Mouse (Mus musculus) lung, embryonic 15.5 days (tissue): ENCODE data around the gene Cacna1c. TPM values are rescaled to one million over a fixed set of nuclear protein-coding genes. Genes with fewer than 3 reads are reported as not detected.
"Not testable (repeated sequence)": the region's sequence is repeated elsewhere in the genome, so short reads cannot be mapped to it uniquely, and the experiment has no call there.

ENCODE experiments used
- ATAC-seq: fragments of 200-750 bp; cut with Nextera tagmentation; 2 replicates; pipeline ENCODE4 v1.8.0; 2017; ENCODE audit warnings: moderate number of reproducible peaks, borderline replicate concordance; ENCODE audit not compliant: low FRiP score, low TSS enrichment; ENCODE audit errors: extremely low read depth
- H3K27ac ChIP-seq: fragments of 300-500 bp; sonication (generic); 2 replicates; pipeline ENCODE4 v1.5.1; 2015; ENCODE audit warnings: moderate library complexity, mild to moderate bottlenecking, inconsistent platforms
- H3K27me3 ChIP-seq: fragments of 300-500 bp; sonication (generic); 2 replicates; pipeline ENCODE4 v1.6.1; 2015; ENCODE audit warnings: inconsistent platforms
- H3K36me3 ChIP-seq: fragments of 300-500 bp; sonication (generic); 2 replicates; pipeline ENCODE4 v1.6.1; 2015; ENCODE audit warnings: inconsistent platforms
- H3K4me1 ChIP-seq: fragments of 300-500 bp; sonication (generic); 2 replicates; pipeline ENCODE4 v1.6.1; 2015; ENCODE audit warnings: inconsistent platforms
- H3K4me2 ChIP-seq: fragments of 300-500 bp; sonication (generic); 2 replicates; pipeline ENCODE4 v1.6.1; 2015; ENCODE audit warnings: inconsistent platforms, mild to moderate bottlenecking, moderate library complexity
- H3K4me3 ChIP-seq: fragments of 300-500 bp; sonication (generic); 2 replicates; pipeline ENCODE4 v1.5.1; 2015; ENCODE audit warnings: mild to moderate bottlenecking, inconsistent platforms
- H3K9ac ChIP-seq: fragments of 300-500 bp; sonication (generic); 2 replicates; pipeline ENCODE4 v1.6.1; 2015; ENCODE audit warnings: inconsistent platforms
- H3K9me3 ChIP-seq: fragments of 300-500 bp; sonication (generic); 2 replicates; pipeline ENCODE4 v1.6.1; 2016; ENCODE audit warnings: inconsistent platforms
- WGBS: fragments of 180-500 bp; shearing (Covaris S2); methylation state at CpG from one replicate; pipeline ENCODE4 v1.1.7; 2015; 5-methylcytosine and 5-hydroxymethylcytosine counted together
- polyA plus RNA-seq: library from polyadenylated mRNA; unstranded; fragments of >200 nt; fragmentation: Nextera tagmentation; extraction: Ambion mirVana; gene quantifications from 2 replicates; pipeline ENCODE4 v1.2.1, GENCODE M21; 2015

The Cacna1c gene
- polyA plus RNA-seq, 1 experiment from 2014 or later = 8.4 TPM

GRCm38 (mm10) chr6:119225731-119226130 is 29.5 kb upstream of the Cacna1c start:
- 83% methylated on average over 6 of the region's 6 CpGs for WGBS
- H3K4me3 ChIP-seq = no peak overlapping the region
- H3K36me3 ChIP-seq = no peaks in the 10 kb centered on the region
- no peak overlapping the region for H3K9ac ChIP-seq
- H3K4me2 ChIP-seq = no peak overlapping the region
- no peaks in the 10 kb centered on the region for H3K9me3 ChIP-seq
- no peaks in the 10 kb centered on the region for H3K4me1 ChIP-seq
- no peak for ATAC-seq
- H3K27me3 ChIP-seq = no peaks in the 10 kb centered on the region
- H3K27ac ChIP-seq = no peak overlapping the region

- WGBS = 76% methylated on average over 12 of the region's 12 CpGs
- H3K9ac ChIP-seq = no peak overlapping the region
- H3K27ac ChIP-seq = no peak overlapping the region
- H3K27me3 ChIP-seq = no peaks in the 10 kb centered on the region
- no peaks in the 10 kb centered on the region for H3K36me3 ChIP-seq
- H3K4me2 ChIP-seq = no peak overlapping the region
- no peak overlapping the region for H3K4me3 ChIP-seq
- H3K4me1 ChIP-seq = 0 out of 2 replicates have a peak, but pooled peaks cover 3% of the 10 kb centered on the region
- H3K9me3 ChIP-seq = no peaks in the 10 kb centered on the region
- no peak for ATAC-seq
Measured at GRCm38 (mm10) chr6:119225226-119225625, 29.0 kb upstream of the Cacna1c start.

GRCm38 (mm10) chr6:119224451-119225195 is 28.4 kb upstream of the Cacna1c start:
- ATAC-seq = no peak
- Histone ChIP-seq H3K27ac (no peak overlapping the region), H3K4me3 (no peak overlapping the region), H3K4me2 (no peak overlapping the region), H3K27me3 (no peaks in the 10 kb centered on the region), H3K9me3 (no peaks in the 10 kb centered on the region), H3K36me3 (no peaks in the 10 kb centered on the region), H3K4me1 (0 out of 2 replicates have a peak, but pooled peaks cover 3% of the 10 kb centered on the region), H3K9ac (no peak overlapping the region)
- 69% methylated on average over 13 of the region's 13 CpGs for WGBS

- Histone ChIP-seq H3K4me3 (no peak overlapping the region), H3K36me3 (peaks cover 7% of the 10 kb centered on the region; the same call in 1 of the 2 replicates), H3K9ac (no peak overlapping the region), H3K4me1 (0 out of 2 replicates have a peak, but pooled peaks cover 3% of the 10 kb centered on the region), H3K9me3 (no peaks in the 10 kb centered on the region), H3K27me3 (no peaks in the 10 kb centered on the region), H3K4me2 (no peak overlapping the region), H3K27ac (no peak overlapping the region)
- 39% methylated on average over 10 of the region's 10 CpGs for WGBS
- ATAC-seq = no peak
Measured at GRCm38 (mm10) chr6:119220297-119220696, 24.1 kb upstream of the Cacna1c start.

- 79% methylated on average over 15 of the region's 15 CpGs for WGBS
- 0 out of 2 replicates have a peak, but pooled peaks cover 3% of the 10 kb centered on the region for H3K4me1 ChIP-seq
- H3K4me2 ChIP-seq = no peak overlapping the region
- H3K36me3 ChIP-seq = peaks cover 13% of the 10 kb centered on the region
- ATAC-seq = no peak
- no peaks in the 10 kb centered on the region for H3K27me3 ChIP-seq
- H3K4me3 ChIP-seq = no peak overlapping the region
- no peak overlapping the region for H3K9ac ChIP-seq
- H3K27ac ChIP-seq = no peak overlapping the region
- no peaks in the 10 kb centered on the region for H3K9me3 ChIP-seq
Measured at GRCm38 (mm10) chr6:119219237-119219870, 23.1 kb upstream of the Cacna1c start.

GRCm38 (mm10) chr6:119218591-119218990 is 22.4 kb upstream of the Cacna1c start:
- no peaks in the 10 kb centered on the region for H3K9me3 ChIP-seq
- H3K4me3 ChIP-seq = no peak overlapping the region
- H3K4me2 ChIP-seq = no peak overlapping the region
- no peak overlapping the region for H3K9ac ChIP-seq
- 83% methylated on average over 5 of the region's 5 CpGs for WGBS
- H3K27me3 ChIP-seq = no peaks in the 10 kb centered on the region
- H3K4me1 ChIP-seq = 0 out of 2 replicates have a peak, but pooled peaks cover 3% of the 10 kb centered on the region
- peaks cover 13% of the 10 kb centered on the region for H3K36me3 ChIP-seq
- no peak for ATAC-seq
- H3K27ac ChIP-seq = no peak overlapping the region

GRCm38 (mm10) chr6:119217661-119218060 is 21.4 kb upstream of the Cacna1c start:
- WGBS = 58% methylated on average over 4 of the region's 4 CpGs
- no peaks in the 10 kb centered on the region for H3K9me3 ChIP-seq
- H3K9ac ChIP-seq = no peak overlapping the region
- H3K27me3 ChIP-seq = no peaks in the 10 kb centered on the region
- H3K4me3 ChIP-seq = no peak overlapping the region
- no peak for ATAC-seq
- H3K27ac ChIP-seq = no peak overlapping the region
- 0 out of 2 replicates have a peak, but pooled peaks cover 3% of the 10 kb centered on the region for H3K4me1 ChIP-seq
- H3K36me3 ChIP-seq = peaks cover 19% of the 10 kb centered on the region
- no peak overlapping the region for H3K4me2 ChIP-seq

GRCm38 (mm10) chr6:119215040-119215613 is 18.9 kb upstream of the Cacna1c start:
- Histone ChIP-seq H3K4me3 (no peak overlapping the region), H3K9me3 (no peaks in the 10 kb centered on the region), H3K4me2 (no peak overlapping the region), H3K9ac (no peak overlapping the region), H3K27me3 (no peaks in the 10 kb centered on the region), H3K36me3 (peaks cover 21% of the 10 kb centered on the region), H3K4me1 (no peaks in the 10 kb centered on the region), H3K27ac (no peak overlapping the region)
- no peak; the same call in 1 of the 2 replicates for ATAC-seq
- WGBS = 77% methylated on average over 10 of the region's 10 CpGs

- Histone ChIP-seq H3K4me1 (no peaks in the 10 kb centered on the region), H3K36me3 (peaks cover 21% of the 10 kb centered on the region), H3K9ac (no peak overlapping the region), H3K4me2 (no peak overlapping the region), H3K27me3 (no peaks in the 10 kb centered on the region), H3K9me3 (no peaks in the 10 kb centered on the region), H3K27ac (no peak overlapping the region), H3K4me3 (no peak overlapping the region)
- ATAC-seq = no peak
- WGBS = 67% methylated on average over 6 of the region's 6 CpGs
Measured at GRCm38 (mm10) chr6:119214190-119214589, 18.0 kb upstream of the Cacna1c start.

GRCm38 (mm10) chr6:119213375-119213774 is 17.2 kb upstream of the Cacna1c start:
- ATAC-seq = no peak
- Histone ChIP-seq H3K4me3 (no peak overlapping the region), H3K27me3 (no peaks in the 10 kb centered on the region), H3K27ac (no peak overlapping the region), H3K4me1 (no peaks in the 10 kb centered on the region), H3K9me3 (no peaks in the 10 kb centered on the region), H3K4me2 (no peak overlapping the region), H3K9ac (no peak overlapping the region), H3K36me3 (peaks cover 21% of the 10 kb centered on the region)
- 79% methylated on average over 5 of the region's 5 CpGs for WGBS

GRCm38 (mm10) chr6:119206006-119206405 is 9.8 kb upstream of the Cacna1c start:
- not testable (repeated sequence) for H3K4me1 ChIP-seq, H3K9ac ChIP-seq, H3K27ac ChIP-seq, H3K4me3 ChIP-seq, H3K9me3 ChIP-seq, H3K4me2 ChIP-seq, H3K36me3 ChIP-seq, H3K27me3 ChIP-seq, ATAC-seq
- WGBS = 77% methylated on average over 7 of the region's 7 CpGs

GRCm38 (mm10) chr6:119204915-119205314 is 8.7 kb upstream of the Cacna1c start:
- Histone ChIP-seq H3K4me1 (peaks cover 9% of the 10 kb centered on the region), H3K4me2 (no peak overlapping the region), H3K9ac (no peak overlapping the region), H3K9me3 (no peaks in the 10 kb centered on the region), H3K4me3 (no peak overlapping the region), H3K27ac (no peak overlapping the region), H3K27me3 (no peaks in the 10 kb centered on the region), H3K36me3 (no peaks in the 10 kb centered on the region)
- 61% methylated on average over 3 of the region's 3 CpGs for WGBS
- ATAC-seq = no peak
